Mouse (Mus musculus) bone marrow macrophage, adult 2 months (primary cell): ENCODE results near the gene Cd52.

Experiments used
- CTCF ChIP-seq: IDR thresholded peaks from 2 replicates; pipeline ENCODE4 v1.5.1; 2012; ENCODE audit warnings: low read depth, mild to moderate bottlenecking, low read length, moderate library complexity
- POLR2A ChIP-seq: IDR thresholded peaks from 2 replicates; pipeline ENCODE4 v1.6.1; 2012; ENCODE audit warnings: mild to moderate bottlenecking, low read depth, low read length, borderline replicate concordance

DNA sequence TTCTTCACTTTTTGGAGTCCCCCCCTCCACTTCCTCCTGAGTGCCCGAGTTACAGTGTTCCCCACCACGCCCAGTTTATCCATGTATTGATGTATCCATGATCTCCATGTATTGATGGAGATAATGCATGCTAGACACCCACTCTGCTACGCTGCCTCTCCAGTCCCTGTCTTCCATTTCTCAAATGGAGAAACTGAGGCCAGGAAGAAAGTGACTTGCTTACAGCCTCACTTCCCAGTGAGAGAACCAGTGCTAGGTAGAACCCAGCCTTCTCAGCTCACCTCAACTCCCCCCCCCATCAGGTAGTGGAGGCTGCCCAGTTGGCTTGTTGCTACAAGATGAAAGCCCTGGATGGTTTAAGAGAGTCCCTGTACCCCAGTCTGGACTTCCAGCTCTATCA is 41.3 kb downstream of the Cd52 start, which contains the start of gene Zfp683:
- no peak for TF ChIP-seq CTCF
- no peak for TF ChIP-seq POLR2A
